Mouse (Mus musculus): Measurements from ENCODE around the gene Rnf111.

Rnf111 gene

DNA sequence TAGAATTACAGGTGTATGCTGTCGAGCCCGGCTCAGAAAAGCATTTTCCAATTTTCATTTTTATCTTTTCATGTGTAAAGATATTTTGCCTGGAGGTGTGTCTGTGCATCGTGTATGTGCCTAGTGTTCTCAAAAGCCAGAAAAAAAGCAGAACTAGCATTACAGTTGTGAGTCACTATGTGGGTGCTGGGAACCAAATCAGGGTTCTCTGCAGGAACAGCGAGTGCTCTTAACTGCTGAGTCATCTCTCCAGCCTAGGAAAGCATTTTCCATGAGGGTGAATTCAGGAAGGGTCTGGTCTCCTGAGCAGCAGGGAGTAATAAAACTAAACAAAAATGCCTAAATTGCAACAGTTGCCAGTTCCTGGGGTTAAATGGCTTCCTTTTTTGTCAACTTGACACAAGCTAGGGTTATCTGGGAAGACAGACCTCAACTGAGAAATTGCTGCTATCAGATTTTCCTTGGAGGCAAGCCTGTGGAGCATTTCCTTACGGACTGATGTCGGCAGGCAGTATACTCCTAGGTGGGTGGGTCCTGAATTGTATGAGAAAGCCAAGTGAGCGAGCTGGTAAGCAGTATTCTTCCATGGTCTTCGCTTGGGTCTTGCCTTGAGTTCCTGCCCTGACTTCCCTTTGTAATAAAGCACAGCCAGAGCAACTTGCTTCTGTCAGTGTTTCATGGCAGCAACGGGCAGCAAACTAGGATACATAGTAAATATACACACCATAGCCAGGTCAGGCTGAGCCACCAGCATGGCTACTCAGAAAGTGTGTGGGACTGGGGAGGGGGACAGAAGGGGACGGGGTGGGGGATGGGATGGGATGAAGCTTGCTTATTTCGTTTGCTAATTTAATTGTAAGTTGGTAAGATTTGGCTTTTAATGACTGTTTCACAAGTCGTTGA is 111.6 kb downstream of the Rnf111 start:
- no peak for DNase-seq

- no peak for DNase-seq
These were observed 112.5 kb downstream of the Rnf111 start for GRCm38 (mm10) chr9:70391042-70391441.

- DNase-seq: no peak
These were observed 114.0 kb downstream of the Rnf111 start for GRCm38 (mm10) chr9:70389548-70389947.

GRCm38 (mm10) chr9:70387410-70388119 is 116.0 kb downstream of the Rnf111 start:
- DNase-seq: no peak

DNA sequence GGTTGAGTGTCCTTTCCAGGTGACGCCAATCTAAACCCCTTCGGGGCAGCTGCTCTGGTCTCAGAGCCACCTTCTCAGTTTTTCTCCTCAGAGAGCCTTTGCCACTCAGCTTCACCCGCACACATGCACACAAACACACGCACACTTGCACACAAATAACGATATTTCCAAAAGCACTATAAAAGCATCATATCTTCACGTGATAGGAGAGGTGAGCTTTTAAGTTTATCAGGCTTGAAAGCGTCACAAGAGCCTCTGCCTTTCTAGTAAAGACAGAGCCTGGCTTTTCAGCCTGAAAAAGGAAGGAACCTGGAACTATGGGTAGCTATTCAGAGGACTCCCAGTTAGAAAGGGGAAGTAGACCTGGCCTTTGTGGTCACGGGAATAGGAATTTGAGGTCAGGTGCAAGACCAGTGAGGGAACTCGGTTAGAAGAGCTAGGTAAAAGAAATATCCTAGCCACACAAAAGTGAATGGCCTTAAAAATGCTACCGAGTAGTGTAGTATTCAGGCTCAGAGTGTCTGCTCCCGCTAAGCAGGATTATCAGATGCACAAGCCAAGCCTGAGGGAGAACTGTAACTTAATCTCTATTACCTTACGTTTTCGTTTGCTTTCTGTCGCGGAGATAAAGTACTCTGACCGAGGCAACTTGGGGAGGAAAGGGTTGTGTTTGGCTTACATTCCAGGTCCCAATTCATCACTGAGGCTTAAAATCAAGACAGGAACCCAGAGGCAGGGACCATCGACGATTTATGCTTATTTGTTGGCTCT is 118.4 kb downstream of the Rnf111 start:
- no peak for DNase-seq

DNA sequence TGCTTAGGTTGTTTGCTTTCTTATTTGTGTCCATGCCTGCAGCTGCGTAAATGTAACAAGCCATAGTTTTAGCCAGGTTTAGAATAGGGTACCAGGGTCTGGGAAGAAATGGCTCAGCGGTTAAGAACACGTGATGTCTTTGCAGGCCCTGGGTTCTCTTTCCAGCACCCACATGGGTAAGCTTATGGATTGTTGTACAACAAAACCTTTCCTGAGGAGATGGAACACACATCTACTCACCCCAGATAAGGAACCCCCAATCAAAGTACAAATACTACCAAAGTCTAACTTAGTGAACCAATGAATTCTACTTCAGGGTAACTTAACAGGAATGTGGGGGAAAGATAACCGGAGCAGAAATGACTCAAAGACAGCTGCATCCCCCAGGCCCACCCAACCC is 119.0 kb downstream of the Rnf111 start:
- no peak for DNase-seq

DNA sequence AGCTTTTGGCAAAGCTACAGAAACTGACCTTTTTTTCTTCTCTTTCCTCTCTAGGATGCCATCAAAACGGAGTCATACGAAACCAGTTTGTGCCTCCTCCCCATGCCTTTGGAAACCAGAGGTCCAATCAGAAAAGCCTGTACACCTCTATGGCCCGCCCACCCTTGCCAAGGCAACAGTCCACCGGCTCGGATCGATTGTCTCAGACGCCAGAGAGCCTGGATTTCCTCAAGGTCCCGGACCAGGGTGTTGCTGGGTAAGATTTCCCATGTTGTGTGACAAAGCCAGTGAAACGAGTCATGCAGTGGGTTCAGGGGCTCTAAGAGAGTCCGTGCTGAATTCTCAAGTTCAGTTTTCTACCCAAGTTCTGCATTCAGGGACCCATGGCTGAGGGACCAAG is 119.8 kb downstream of the Rnf111 start:
- DNase-seq: no peak

DNA sequence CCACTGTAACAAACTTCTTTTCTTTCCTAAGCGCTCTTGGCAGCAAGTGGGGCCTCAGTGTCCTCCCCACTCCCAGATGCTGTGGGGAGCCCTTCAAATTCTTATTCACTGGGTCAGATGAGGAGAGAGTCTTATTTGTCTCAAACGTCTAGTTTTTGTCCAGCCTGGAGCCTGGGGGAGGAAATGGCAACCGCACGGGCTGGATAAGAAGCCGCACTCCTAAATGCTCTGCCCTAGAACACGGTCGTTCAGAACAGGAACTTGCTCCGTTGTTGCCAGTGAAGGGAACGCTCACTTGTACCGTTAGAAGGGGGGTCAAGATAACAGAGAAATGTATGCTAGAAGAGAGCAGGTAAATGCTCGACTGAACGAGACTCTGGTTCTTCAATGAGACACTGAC is 121.4 kb downstream of the Rnf111 start:
- no peak for DNase-seq

- DNase-seq: no peak
These were observed 123.7 kb downstream of the Rnf111 start for GRCm38 (mm10) chr9:70379502-70380467.
